Mouse (Mus musculus) liver, postnatal 0 days (tissue): ENCODE data around the gene Pheta2. TPM values are rescaled to one million over a fixed set of nuclear protein-coding genes. Genes with fewer than 3 reads are reported as not detected.
"Not testable (repeated sequence)": the region's sequence is repeated elsewhere in the genome, so short reads cannot be mapped to it uniquely, and the experiment has no call there.

Source experiments
- ATAC-seq: fragments of 200-750 bp; cut with Nextera tagmentation; 2 replicates; pipeline ENCODE4 v1.8.0; 2017; ENCODE audit warnings: mild to moderate bottlenecking, moderate library complexity
- DNase-seq: peaks from one replicate; pipeline ENCODE4 v3.0.0-alpha.2; 2016
- H3K27ac ChIP-seq: fragments of 300-500 bp; sonication (generic); 2 replicates; pipeline ENCODE4 v1.5.1; 2014; ENCODE audit warnings: antibody characterized with exemption, moderate library complexity, mild to moderate bottlenecking, low read depth
- H3K27me3 ChIP-seq: fragments of 300-500 bp; sonication (generic); 2 replicates; pipeline ENCODE4 v1.6.1; 2014; ENCODE audit warnings: low read length, control low read depth, mixed read lengths; ENCODE audit not compliant: insufficient read depth
- H3K36me3 ChIP-seq: fragments of 300-500 bp; sonication (generic); replicated peaks from 2 replicates; pipeline ENCODE4 v1.6.1; 2014; ENCODE audit warnings: mild to moderate bottlenecking, control low read depth, low read length, moderate library complexity, mixed read lengths; ENCODE audit not compliant: insufficient read depth
- H3K4me1 ChIP-seq: fragments of 300-500 bp; sonication (generic); 2 replicates; pipeline ENCODE4 v1.6.1; 2014; ENCODE audit warnings: antibody characterized with exemption, mild to moderate bottlenecking, control low read depth; ENCODE audit not compliant: insufficient read depth
- H3K4me2 ChIP-seq: fragments of 300-500 bp; sonication (generic); 2 replicates; pipeline ENCODE4 v1.6.1; 2014; ENCODE audit warnings: low read depth, mild to moderate bottlenecking, low read length, moderate library complexity, mixed read lengths
- H3K4me3 ChIP-seq: fragments of 300-500 bp; sonication (generic); 2 replicates; pipeline ENCODE4 v1.5.1; 2014; ENCODE audit warnings: low read depth, low read length
- H3K9ac ChIP-seq: fragments of 300-500 bp; sonication (generic); replicated peaks from 2 replicates; pipeline ENCODE4 v1.6.1; 2014; ENCODE audit warnings: mild to moderate bottlenecking, moderate library complexity
- H3K9me3 ChIP-seq: fragments of 300-500 bp; sonication (generic); 2 replicates; pipeline ENCODE4 v1.6.1; 2016; ENCODE audit warnings: mild to moderate bottlenecking, control low read depth, low read length, mixed read lengths
- CTCF ChIP-seq: sonication (generic); IDR thresholded peaks from 2 replicates; pipeline ENCODE4 v1.5.1; 2016; ENCODE audit warnings: antibody characterized with exemption, low read depth
- EP300 ChIP-seq: IDR thresholded peaks from 2 replicates; pipeline ENCODE4 v1.6.1; 2016; ENCODE audit warnings: antibody characterized with exemption, low read depth, mild to moderate bottlenecking
- WGBS: fragments of 180-500 bp; shearing (Covaris S2); extraction: QIAGEN DNeasy Blood & Tissue Kit; methylation state at CpG from one replicate; pipeline ENCODE4 v1.1.7; 2014; ENCODE audit not compliant: insufficient replicate concordance; 5-methylcytosine and 5-hydroxymethylcytosine counted together
- polyA plus RNA-seq: library from polyadenylated mRNA; unstranded; fragments of >200 nt; fragmentation: Nextera tagmentation; extraction: Ambion mirVana; gene quantifications from 2 replicates; pipeline ENCODE4 v1.2.1, GENCODE M21; 2015

Gene Pheta2
- polyA plus RNA-seq, 1 experiment from 2014 or later = 17.5 TPM

- 57% methylated on average over 11 of the region's 11 CpGs for WGBS
- Histone ChIP-seq H3K36me3 (no peaks in the 10 kb centered on the region), H3K27me3 (no peaks in the 10 kb centered on the region), H3K4me1 (peaks cover 32% of the 10 kb centered on the region), H3K4me2 (no peak overlapping the region), H3K9me3 (no peaks in the 10 kb centered on the region), H3K4me3 (no peak overlapping the region), H3K27ac (peak overlapping the region; percentile 95), H3K9ac (peak overlapping the region; percentile 53)
- ATAC-seq = peak; percentile 96
- DNase-seq = peak; percentile 81
- TF ChIP-seq CTCF (peak; percentile 61), EP300 (peak; percentile 72)
Observed at GRCm38 (mm10) chr15:82361459-82362018, 22.8 kb downstream of the Pheta2 start.

GRCm38 (mm10) chr15:82362234-82362633 is 23.5 kb downstream of the Pheta2 start:
- DNase-seq (no peak), ATAC-seq (no peak)
- no peak overlapping the region for H3K4me3 ChIP-seq
- H3K36me3 ChIP-seq = no peaks in the 10 kb centered on the region
- H3K4me2 ChIP-seq = no peak overlapping the region
- peak; percentile 52; the same call in 1 of the 2 replicates for TF ChIP-seq EP300
- no peak for TF ChIP-seq CTCF
- 66% methylated on average over 4 of the region's 4 CpGs for WGBS
- H3K27ac ChIP-seq = peak overlapping the region; percentile 95
- no peaks in the 10 kb centered on the region for H3K27me3 ChIP-seq
- H3K9me3 ChIP-seq = no peaks in the 10 kb centered on the region
- H3K9ac ChIP-seq = no peak overlapping the region
- H3K4me1 ChIP-seq = peaks cover 25% of the 10 kb centered on the region

GRCm38 (mm10) chr15:82363801-82364200 is 25.1 kb downstream of the Pheta2 start:
- H3K9ac ChIP-seq, H3K27ac ChIP-seq, ATAC-seq, DNase-seq, H3K9me3 ChIP-seq, H3K4me3 ChIP-seq, H3K4me2 ChIP-seq, H3K36me3 ChIP-seq, H3K27me3 ChIP-seq: not testable (repeated sequence)
- 33% methylated on average over 5 of the region's 12 CpGs for WGBS
- H3K4me1 ChIP-seq = peaks cover 18% of the 10 kb centered on the region

- H3K36me3 ChIP-seq, H3K4me3 ChIP-seq, H3K9ac ChIP-seq, DNase-seq, H3K9me3 ChIP-seq, ATAC-seq, H3K27me3 ChIP-seq: not testable (repeated sequence)
- 3% methylated on average over 3 of the region's 9 CpGs for WGBS
- Histone ChIP-seq H3K27ac (peak overlapping the region; percentile 72), H3K4me2 (peak overlapping the region; percentile 48; the same call in 1 of the 2 replicates), H3K4me1 (peaks cover 15% of the 10 kb centered on the region)
Observed at GRCm38 (mm10) chr15:82364561-82364960, 25.8 kb downstream of the Pheta2 start.

GRCm38 (mm10) chr15:82368146-82368545 is 29.4 kb downstream of the Pheta2 start:
- no peak for DNase-seq
- Histone ChIP-seq H3K27ac (peak overlapping the region; percentile 57; the same call in 1 of the 2 replicates), H3K9ac (no peak overlapping the region), H3K27me3 (no peaks in the 10 kb centered on the region), H3K4me1 (no peaks in the 10 kb centered on the region), H3K9me3 (no peaks in the 10 kb centered on the region), H3K4me3 (no peak overlapping the region), H3K36me3 (no peaks in the 10 kb centered on the region), H3K4me2 (no peak overlapping the region)
- 80% methylated on average over 4 of the region's 4 CpGs for WGBS
- no peak for ATAC-seq
- TF ChIP-seq CTCF (no peak), EP300 (no peak)

GRCm38 (mm10) chr15:82368851-82369250 is 30.1 kb downstream of the Pheta2 start:
- peaks cover 4% of the 10 kb centered on the region; the same call in 1 of the 2 replicates for H3K36me3 ChIP-seq
- H3K9ac ChIP-seq = no peak overlapping the region
- no peak for TF ChIP-seq CTCF
- no peak for TF ChIP-seq EP300
- 58% methylated on average over 1 of the region's 1 CpGs for WGBS
- no peak overlapping the region for H3K4me2 ChIP-seq
- ATAC-seq = peak; percentile 51; the same call in 1 of the 2 replicates
- DNase-seq = no peak
- H3K4me1 ChIP-seq = no peaks in the 10 kb centered on the region
- H3K27ac ChIP-seq = 0 out of 2 replicates have a peak overlapping the region, but pooled peaks have one; percentile 34
- H3K9me3 ChIP-seq = no peaks in the 10 kb centered on the region
- H3K27me3 ChIP-seq = no peaks in the 10 kb centered on the region
- no peak overlapping the region for H3K4me3 ChIP-seq
